Mouse (Mus musculus) lung, postnatal 4 days (tissue): ENCODE data around the gene Sgms1.

ENCODE experiments used
- DNase-seq, 2 experiments: peaks; one replicate each; pipeline ENCODE4 v3.0.0; 2021

The Sgms1 gene

DNA sequence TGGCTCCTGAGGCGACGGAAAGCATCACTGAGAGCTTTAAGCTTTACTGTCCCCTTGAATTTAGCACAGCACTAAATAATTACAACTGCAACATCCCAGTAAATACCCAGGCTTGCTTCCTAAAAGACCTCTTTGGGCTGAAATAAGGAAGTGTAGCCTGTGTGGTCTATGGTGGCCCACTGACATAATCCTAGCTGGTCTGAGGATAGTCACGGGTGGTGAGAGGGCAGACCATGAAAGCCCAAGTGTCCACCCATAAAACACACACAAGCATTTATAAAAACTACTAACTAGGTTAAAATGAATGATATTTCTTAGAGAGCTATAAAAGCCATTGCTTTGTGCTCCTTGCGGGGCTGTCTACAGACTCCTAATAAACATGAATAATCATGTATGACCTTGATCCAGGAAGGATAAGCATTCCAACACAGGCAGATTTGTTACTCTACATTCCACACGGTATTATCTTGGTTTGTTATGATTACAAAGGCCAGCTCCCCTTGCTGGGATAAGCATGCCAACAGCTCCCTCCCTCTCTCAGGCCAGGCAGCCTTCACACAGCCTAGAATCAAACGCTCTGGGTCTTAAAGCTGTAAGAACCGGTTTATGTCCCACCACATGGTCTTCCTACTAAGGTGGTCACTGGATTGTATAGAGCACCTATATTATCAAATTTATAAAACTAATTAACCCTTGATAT, 40.4 kb downstream of the Sgms1 start:
- peak in 1 of 2 experiments; percentile 48 for DNase-seq

DNA sequence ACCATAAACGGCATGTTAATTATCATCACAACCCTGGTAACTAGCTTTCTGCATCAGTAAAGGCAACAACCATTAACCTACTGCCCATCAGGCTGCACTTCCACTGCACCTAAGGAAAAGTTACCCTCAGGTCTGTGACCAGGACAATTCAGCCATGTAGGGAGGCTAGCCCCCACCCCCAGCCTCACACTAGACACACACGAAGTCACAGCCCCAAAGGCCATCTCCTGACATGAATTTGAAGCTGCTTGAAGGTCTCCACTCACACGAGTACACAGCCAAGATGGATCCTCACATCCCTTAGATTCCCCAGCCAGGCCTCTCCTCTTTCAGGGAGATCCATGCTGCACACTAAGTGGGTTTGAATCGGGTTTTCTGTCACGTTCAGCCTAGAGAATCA, 42.0 kb downstream of the Sgms1 start:
- DNase-seq, result no peak

DNA sequence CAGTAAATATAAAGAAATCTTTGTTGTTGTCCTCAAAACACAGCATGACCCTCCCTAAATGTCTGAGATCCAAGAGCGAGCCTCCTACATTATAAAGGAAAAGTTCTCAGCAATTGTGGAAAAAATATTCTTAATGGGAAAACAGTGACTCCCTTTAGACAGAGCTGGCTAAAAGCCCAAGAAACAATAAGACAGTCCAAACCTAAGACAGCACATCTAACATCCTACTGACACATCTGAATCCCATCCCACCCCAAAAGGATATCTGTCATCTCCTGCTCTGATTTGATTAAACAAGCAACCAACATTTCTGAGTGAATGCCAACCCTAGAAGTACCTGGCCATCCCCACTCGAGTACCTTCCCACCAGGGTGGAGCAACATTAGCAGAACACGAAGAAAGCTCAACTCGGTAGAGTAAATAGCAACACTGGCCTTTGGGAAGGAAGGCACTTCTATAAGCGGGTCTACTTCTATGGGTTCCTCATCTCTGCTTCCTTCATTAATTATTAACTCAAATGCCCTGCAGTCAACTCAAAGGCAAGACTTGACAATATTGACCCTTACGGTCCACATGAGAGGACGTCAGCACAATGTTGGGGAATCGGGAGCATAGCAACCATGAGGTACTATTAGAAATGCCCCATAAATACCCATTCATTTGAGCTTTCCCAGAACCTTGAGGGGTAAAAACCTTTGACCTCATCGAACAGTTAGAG, 42.7 kb downstream of the Sgms1 start:
- DNase-seq, result no peak

DNA sequence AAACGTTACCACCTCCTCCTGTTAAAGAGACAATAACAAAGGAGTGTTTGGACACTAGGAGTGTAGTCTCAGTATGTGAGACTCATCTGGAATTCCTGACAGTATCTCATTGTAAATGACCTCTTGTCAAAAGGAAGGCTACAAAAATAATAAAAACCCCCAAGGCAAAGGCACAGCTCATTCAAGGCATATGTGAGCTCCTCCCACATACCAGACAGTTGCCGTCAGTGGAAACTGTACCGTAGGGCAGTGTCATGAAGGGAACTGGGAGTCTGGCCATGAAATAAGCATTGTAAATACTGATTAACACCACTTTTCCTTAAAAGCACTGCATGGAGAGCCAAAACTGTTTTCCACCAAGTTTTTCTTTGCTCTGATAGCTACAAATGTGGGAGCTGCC, 43.3 kb downstream of the Sgms1 start:
- DNase-seq, result peak; percentile 60 to 71

DNA sequence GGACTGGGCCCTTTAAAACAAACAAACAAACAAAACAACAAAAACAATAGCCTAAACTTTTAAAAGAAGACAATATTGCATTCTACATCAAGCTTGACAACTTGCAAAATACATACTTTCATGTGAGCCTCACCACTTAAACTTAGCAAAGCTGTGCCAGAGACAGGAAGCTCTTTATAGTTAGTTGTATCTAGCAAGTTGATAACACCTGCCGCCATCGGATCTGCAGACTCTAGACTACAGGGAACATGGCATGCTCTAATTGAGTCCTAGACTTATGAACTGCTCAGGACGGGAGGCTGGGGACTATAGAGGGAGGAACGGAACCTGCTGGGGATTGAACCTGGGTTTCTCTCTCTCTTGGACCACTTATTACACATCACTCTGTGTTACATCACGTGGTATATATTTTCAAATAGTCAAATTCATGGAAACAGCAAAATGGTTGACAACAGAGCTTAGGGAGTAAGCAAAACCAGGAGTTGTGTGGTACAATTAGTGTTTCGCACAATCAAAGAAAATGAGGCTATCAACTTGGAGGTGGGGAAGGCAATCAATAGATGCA, 44.3 kb downstream of the Sgms1 start:
- no peak for DNase-seq

DNA sequence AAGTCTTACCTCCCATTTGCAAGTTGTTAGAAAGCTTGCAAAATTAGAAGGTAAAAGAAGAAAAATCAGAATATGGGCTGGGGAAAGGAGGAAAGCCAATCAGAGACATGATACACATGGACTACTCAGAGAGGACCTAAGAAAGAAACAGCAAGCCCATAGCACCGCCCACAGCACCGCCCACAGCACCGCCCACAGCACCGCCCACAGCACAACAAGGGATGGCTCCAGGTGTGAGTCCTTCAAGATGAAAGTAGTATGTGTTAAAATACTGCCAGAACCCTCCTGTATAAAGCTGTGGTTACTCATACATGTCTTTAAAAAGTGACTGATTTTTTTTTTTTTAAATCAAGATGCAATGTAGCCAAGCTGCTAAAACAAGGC, 44.8 kb downstream of the Sgms1 start:
- no peak for DNase-seq

DNA sequence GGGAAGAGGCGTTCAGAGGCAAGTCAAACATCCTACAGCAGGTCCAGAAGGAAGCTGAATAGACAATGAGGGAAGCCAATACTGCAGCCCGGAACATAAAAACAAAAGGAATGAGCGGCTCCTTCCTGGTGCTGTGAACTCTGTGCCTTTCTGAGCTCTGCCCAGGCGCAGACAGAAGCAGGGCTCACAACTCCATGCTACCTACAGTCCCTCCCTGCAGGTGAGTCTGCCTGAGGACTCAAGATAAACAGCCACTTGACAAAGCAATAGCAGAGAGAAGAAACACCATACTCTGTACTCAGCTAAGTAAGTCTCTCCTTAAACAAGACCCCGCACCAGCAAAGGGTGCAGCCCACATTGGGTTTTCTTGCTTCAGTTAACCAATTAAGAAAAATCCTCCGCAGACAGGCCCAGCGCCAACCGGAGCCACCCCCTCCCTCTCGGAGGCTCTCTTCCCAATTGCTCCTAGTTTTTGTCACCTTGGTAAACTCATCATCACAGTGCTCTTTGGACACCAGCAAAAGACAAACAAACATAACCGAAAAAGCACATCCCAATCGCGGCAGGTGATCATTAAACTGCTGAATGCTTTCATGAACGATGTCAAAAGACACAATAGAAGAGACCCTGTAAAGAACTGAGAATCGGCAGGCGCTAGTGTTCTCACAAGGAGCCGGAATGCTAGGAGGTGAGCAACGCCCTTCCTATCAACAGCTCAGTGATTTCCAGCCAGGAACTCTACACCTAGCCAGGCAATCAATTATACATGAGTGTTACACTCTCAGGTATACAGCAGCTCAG, 45.4 kb downstream of the Sgms1 start:
- DNase-seq, result no peak

DNA sequence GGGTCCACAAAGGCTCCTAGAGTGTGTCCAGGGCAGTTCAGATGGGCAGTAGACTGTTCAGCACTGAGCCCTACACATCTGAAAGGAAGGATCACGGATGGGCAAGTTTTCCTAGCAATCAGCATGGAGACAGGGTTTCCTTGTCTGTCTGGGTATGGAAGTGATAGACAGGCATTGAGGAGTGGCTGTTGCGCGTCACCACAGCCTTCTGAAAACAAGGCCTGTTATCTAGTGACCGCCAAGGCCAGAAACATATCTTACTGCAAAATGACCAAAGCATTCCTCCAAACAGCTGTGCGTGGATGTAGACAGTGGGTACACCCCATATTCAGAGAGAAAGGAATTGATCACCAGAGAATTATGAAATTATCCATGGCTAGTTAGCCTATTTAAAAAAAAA, 47.1 kb downstream of the Sgms1 start:
- no peak for DNase-seq

DNA sequence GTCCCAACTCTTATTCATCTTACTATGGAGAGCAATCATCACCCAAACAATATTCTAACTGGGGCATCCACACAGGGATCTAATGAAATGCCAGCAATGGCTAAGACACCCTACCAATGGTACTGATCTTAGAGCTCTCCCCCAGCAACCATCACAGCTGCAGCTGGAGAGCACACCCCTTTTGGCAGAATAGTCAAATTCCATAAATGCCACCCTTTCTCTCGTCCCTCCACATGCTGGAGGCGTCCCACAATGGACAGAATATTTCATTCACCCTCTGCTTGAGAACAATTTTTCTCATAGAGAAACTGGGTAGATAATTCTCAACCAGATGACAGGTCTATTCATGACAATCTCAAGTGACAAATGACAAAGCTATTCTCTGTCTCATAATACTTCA, 48.4 kb downstream of the Sgms1 start:
- DNase-seq, result no peak

DNA sequence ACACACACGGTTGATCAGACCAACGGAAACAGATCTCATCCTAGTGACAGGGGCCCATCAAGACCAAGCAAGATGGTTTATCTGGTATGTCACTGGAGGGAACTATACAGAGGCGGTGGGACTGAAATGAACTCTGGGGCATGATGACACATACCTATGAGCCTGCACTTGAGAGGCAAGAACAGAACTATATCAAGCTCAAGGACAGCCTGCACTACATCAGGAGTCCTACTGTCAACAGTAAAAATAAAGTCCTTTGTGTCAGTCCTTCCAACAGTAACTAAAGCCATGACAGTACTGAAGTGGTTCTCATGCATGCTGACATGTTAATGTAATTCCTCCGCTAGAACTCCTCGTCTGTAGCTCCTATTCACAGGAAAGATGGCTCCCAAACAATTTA, 49.3 kb downstream of the Sgms1 start:
- DNase-seq, result no peak

DNA sequence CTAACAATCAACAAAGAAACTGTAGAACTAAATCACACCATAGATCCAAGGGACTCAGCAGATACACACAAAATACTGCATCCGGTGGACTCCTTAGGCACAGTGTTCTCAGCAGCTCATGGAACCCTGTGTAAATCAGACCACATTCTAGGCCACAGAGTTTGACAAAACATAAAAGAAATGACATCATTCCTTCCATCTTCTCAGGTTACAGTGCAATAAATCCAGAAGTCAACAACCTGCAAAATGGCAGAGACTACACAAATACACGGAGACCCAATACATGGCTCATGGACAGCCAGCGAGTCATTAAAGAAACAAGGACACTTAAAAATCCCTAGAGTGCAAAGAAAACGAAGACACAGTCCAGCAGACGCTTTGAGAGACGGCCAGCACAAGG, 51.8 kb downstream of the Sgms1 start:
- DNase-seq, result no peak

DNA sequence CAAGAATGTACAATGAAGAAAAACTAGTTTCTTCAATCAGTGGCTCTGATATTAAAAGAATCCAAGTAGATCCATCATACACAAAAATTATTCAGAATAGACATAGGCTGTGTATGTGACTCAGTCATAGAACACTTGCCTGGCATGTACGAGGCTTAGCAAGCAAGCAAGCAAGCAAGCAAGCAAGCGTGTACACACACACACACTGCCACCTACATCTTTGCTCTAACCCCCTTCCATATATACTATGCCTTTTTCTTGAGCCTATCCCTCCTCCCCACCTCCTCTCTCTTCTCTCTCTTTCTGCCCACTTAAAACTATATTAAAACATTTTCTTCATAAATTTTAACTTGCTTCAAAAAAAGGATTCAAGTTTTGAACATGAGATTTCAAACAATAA, 54.8 kb downstream of the Sgms1 start:
- no peak for DNase-seq

DNA sequence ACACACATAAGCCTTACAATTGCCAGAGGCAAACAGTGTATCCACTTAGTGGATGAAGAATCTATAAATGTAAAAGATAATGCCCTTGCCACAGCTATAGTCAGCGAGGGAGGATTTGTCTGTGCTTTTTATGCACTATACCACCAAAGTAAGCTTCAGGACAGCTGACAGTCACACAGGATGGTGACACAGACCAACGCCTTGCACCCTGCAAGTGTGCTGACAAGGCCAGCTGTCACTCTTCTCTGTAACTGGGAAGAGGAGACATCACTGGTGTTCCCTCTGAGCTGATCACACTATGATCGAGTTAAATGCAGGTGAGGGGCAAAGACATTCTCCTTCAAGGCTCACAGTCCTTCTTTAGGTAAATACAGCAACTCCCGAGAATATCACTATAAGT, 56.0 kb downstream of the Sgms1 start:
- DNase-seq, result no peak

DNA sequence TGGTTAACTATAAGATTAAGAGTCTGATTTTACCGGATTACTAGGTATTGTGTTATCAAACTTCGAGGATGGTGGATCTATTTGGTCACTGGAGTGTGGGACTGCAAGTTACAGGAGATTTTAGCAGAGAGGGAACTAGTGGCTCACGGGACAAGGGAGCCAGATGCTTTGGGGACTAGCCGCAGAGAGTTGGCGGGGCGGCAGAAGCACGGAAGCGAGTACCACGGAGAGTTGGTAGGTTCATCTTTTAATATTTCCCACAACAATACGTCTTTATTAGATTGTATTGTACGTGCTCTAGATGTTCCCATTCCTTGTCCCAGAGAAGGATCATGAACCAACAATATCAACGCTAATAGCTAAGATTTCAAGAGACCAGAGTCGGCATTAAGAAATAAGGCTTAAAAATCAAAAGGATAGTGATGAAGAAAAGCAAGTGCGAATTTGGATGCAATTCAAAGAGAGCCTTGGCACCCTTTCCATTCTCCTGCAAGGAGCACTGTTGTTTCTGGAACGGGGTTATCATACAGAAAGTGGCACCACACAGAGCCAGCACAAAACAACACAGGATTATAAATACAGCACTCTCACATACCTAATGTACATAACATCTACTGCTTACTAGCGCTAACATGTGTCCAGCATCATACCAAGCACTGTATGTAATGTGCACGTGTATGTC, 56.6 kb downstream of the Sgms1 start:
- DNase-seq, result no peak

DNA sequence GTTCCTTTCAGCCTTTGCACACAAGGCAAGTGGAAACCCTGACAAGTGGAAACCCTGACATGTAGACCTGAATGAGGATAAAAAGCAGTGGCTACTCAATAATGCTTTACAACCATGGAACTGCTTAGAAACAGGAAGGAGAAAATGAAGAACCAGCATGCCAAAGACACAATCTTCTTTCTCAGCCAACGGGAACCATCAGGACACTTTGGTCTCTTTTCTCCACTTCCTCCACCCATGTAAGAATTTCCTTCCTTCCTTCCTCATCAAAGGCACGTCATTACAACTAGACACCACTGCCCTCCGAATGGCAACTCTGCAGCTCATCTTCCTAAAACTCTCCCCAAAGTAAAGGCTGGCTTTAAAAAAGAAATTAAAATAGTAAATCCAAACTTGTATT, 59.3 kb downstream of the Sgms1 start:
- DNase-seq, result no peak

DNA sequence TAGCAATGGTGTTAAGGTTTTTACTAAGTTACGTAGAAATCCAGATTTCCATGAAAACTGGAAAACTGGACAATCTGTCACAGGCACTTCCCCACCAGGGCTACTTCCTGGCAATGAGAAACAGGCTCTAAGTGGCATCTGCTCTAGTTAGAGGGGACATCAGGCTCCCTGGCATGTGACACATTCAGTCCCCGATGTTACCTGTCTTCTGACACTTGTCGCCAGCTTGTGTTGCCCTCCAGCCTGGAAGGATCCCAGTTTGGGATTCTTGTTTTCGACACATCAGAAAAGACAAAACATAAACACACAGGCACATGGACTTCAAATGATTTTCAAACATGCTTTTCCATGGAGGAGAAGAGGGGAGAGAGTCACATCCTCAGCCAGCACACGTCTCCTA, 60.0 kb downstream of the Sgms1 start:
- DNase-seq, result no peak

DNA sequence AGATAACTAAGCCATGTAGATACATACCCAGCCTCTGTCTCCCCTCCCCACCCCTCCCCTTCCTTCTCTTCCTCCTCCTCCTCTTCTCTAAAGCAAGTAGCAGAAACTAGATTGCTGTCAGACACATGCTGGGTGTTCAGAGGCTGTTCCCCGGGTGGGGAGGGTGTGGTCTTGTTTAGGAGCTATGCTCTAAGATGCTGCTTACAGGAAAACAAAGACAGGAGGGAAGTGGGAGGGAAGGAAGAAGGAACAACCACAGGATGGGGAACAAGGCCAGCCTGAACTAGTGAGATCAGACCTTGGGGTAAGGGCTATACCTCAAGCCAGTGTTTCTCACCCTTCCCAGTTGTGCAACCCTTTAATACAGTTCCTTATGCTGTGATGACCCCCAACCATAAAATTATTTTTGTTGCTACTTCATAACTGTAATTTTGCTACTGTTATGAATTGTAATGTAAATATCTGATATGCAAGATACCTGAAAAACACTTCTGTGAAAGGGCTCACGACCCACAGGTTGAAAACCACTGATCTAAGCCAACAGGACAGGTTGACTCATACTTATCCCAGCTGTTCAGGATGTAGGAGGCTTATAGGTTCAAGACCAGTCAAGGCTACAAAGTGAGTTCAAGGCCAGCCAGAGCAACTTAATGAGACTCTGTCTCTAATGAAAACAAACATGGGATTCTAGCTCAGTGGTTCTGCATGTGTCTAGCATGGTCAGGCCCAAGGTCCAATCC, 61.3 kb downstream of the Sgms1 start:
- no peak for DNase-seq

DNA sequence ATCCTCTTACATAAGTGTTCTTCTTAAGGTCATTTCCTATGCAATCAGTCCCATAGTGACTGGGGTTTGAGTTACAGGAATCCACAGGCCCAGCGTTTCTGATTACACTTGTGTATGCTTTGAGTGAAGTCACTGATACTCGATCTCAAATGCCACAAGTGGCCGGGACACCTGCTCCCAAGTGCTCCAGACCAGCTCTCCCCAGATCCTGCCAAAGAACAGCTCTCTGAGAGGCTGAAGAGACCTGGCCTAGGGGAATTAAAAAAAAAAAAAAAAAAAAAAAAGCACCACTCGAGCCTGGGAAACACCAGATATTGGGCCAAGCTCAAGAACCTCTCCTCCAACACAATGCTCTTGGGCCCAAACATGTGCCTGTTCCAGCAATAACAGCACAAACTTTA, 62.9 kb downstream of the Sgms1 start:
- DNase-seq, result peak in 1 of 2 experiments; percentile 69

DNA sequence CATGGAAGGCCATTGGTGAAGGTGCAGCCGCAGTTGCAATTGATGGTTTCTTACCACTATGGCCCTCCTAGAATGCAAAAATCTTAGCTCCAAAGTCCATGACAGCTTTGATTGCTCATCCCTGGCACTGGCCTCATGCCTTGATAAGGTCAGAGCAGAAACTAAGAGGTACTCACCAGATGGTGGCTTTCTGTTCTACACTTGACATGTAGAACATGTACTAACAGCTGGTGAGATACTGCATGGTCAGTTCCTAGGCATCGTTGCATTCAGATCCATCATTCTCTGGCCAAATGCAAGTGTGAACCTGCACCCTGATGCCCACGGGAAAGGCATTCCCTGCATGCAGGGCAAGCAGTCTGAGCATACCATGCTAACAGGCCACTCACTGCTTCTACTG, 63.4 kb downstream of the Sgms1 start:
- no peak for DNase-seq

DNA sequence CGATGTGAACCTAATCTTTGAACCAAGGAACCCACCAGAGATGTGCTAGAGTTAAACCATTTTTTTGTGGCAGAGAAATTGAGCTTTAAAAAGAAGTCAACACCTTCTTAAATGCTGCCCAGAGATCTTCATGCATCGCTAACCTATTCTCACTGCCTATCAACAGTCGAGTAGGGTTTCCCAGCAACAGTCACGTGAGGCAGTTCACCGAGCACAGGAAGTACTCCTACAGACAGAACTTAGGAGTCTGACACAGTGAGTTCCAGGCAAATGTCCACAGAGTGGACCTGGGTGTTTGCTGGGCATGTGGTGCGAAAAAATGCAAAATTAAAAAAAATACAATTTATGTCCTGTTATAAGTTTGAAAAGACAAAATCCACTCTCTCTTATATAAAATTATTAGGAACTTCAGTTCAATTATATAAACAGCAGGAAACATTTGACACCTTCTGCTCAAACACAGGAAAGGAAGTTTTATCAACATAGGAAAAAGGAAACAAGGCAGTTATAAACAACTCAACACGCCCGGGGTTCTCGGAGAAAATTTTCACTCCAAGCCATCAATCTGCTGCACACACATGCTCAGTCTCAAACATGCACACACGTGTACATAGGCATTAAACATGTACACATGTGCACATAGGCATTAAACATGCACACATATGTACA, 64.3 kb downstream of the Sgms1 start:
- peak in 1 of 2 experiments; percentile 43 for DNase-seq

DNA sequence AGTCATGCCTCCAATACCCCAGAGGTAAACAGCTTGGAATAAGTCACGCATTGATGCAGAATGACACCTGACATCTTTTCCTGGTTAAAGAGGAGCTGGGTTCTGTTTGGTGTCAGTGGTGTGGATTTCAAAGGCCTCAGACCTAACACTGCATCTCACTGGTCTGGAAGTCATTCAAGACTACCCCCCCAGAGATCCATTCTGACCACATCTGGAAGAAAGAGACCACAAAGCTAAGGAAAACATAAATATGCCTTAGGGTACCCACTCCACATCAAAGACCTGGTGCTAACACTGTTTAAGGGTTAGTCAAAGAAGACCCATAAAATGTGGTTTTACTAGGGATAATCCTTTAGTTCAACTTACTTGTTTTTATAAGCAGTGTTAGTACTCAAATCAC, 65.0 kb downstream of the Sgms1 start:
- DNase-seq, result no peak

DNA sequence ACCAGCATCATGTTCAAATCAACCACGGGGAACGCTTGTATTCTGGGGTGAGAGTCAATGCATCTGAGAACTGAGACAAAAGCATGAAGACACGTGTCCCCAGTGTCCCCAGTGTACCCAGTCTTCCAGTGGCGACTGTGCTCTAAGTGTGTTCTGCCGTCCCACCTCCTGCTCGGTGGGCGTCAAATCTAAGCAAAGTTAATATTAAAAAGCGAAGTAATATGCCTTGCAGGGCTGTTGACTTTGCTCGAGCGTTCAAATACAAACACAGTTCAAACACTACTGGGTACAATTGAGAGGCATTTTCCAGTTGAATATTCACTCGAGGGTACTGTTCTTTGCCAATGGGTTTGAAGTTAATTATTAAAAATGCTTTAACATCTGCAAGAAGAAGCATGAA, 66.4 kb downstream of the Sgms1 start:
- DNase-seq, result peak in 1 of 2 experiments; percentile 41
